ENCODE assay signal across 8 mouse cellular contexts in the genomic region with DNA sequence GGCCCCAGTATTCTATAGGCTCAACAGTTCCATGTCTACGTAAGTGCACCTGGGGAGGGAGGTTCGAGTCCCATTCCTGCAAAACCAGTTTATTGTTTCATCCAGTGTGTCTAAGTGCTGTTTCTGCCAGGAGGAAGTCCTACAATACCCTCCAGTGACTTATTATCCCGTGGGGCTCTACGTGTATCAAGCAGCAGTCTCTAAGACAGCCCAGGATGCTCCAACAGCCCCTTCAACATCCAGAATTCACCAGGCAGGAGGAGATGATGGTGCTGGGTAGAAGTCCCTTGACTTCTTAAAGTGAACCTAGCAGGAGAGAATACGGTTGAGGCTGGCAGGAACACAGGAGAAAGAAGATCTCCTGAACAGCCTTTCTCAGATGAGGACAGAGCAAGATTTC. TPM values are rescaled to one million over a fixed set of nuclear protein-coding genes. Genes with fewer than 3 reads are reported as not detected.
DNase-seq lines count a peak whose midpoint lies in the region; ATAC-seq and TF ChIP-seq lines count a peak whose summit lies in the region.

No protein-coding gene starts in this region.

- H3K36me3 ChIP-seq in kidney, adult 2 months (ENCODE audit: control insufficient read depth, insufficient read depth, low read length): no peaks in the 10 kb centered on the region
- H3K36me3 ChIP-seq in hindbrain, embryonic 14.5 days (replicated peaks; ENCODE audit: control insufficient read depth, insufficient read depth): no peaks in the 10 kb centered on the region
- no peaks in the 10 kb centered on the region for H3K36me3 ChIP-seq in midbrain, embryonic 13.5 days

- no peak overlapping the region for H3K27ac ChIP-seq in kidney, adult 2 months (ENCODE audit: insufficient read depth, low read depth, low read length)
- H3K27ac ChIP-seq in brown adipose tissue, adult 24 weeks (replicated peaks; ENCODE audit: low read depth, low read length): no peak overlapping the region
- no peak overlapping the region for H3K27ac ChIP-seq in hindbrain, embryonic 14.5 days
- H3K27ac ChIP-seq in midbrain, embryonic 13.5 days: no peak overlapping the region

- WGBS in kidney, adult 2 months: 41% methylated on average over 5 of the region's 5 CpGs
- 43% methylated on average over 5 of the region's 5 CpGs for WGBS in hindbrain, embryonic 14.5 days
- WGBS in midbrain, embryonic 13.5 days: 49% methylated on average over 5 of the region's 5 CpGs

- no peak for TF ChIP-seq CTCF in kidney, adult 2 months (conservative IDR thresholded peaks at IDR 0.05; ENCODE audit: insufficient read depth, insufficient read length, low read depth, low read length)

- no peak for DNase-seq in kidney, adult 2 months
- DNase-seq in kidney, adult 11 months: no peak
- DNase-seq in hindbrain, embryonic 14.5 days (ENCODE audit: low spot score): no peak
- DNase-seq in adrenal gland, postnatal 10 days: no peak
- DNase-seq in thymus, postnatal 4 days: no peak
- DNase-seq in frontal cortex, postnatal 36 days (ENCODE audit: low spot score in 2 of 2): no peak

- H3K4me1 ChIP-seq in kidney, adult 2 months (ENCODE audit: control insufficient read depth, insufficient read depth, low read length): peaks cover 18% of the 10 kb centered on the region
- no peaks in the 10 kb centered on the region for H3K4me1 ChIP-seq in brown adipose tissue, adult 24 weeks (ENCODE audit: control insufficient read depth, insufficient read depth, insufficient read length, low read length)
- H3K4me1 ChIP-seq in hindbrain, embryonic 14.5 days (replicated peaks; ENCODE audit: control insufficient read depth, insufficient read depth, low read length): peaks cover 5% of the 10 kb centered on the region; the same call in 1 of the 2 replicates
- peaks cover 11% of the 10 kb centered on the region for H3K4me1 ChIP-seq in midbrain, embryonic 13.5 days (replicated peaks)

- peak overlapping the region; percentile 75 for H3K9ac ChIP-seq in hindbrain, embryonic 14.5 days
- H3K9ac ChIP-seq in midbrain, embryonic 13.5 days (replicated peaks): peak overlapping the region; percentile 84

- H3K4me2 ChIP-seq in hindbrain, embryonic 14.5 days (replicated peaks): peak overlapping the region; percentile 96
- peak overlapping the region; percentile 97 for H3K4me2 ChIP-seq in midbrain, embryonic 13.5 days (replicated peaks)

- no peak for TF ChIP-seq POLR2A in kidney, adult 2 months (IDR thresholded peaks at IDR 0.05; ENCODE audit: low read depth, low read length)

- no peak for ATAC-seq in hindbrain, embryonic 14.5 days (ENCODE audit: low FRiP score)
- ATAC-seq in midbrain, embryonic 13.5 days: no peak

- no peaks in the 10 kb centered on the region for H3K27me3 ChIP-seq in kidney, adult 2 months (replicated peaks; ENCODE audit: control insufficient read depth, insufficient read depth, low read length)
- H3K27me3 ChIP-seq in hindbrain, embryonic 14.5 days (ENCODE audit: control insufficient read depth, insufficient read depth, low read length): peaks cover 4% of the 10 kb centered on the region; the same call in 1 of the 2 replicates
- peaks cover 43% of the 10 kb centered on the region for H3K27me3 ChIP-seq in midbrain, embryonic 13.5 days

- no peaks in the 10 kb centered on the region for H3K9me3 ChIP-seq in hindbrain, embryonic 14.5 days (ENCODE audit: control insufficient read depth, low read length)
- H3K9me3 ChIP-seq in midbrain, embryonic 13.5 days: no peaks in the 10 kb centered on the region

- H3K4me3 ChIP-seq in kidney, adult 2 months (ENCODE audit: insufficient read depth, low read depth, low read length): peak overlapping the region; percentile 79
- H3K4me3 ChIP-seq in brown adipose tissue, adult 24 weeks (ENCODE audit: insufficient read depth, low read depth, low read length): peak overlapping the region; percentile 91
- peak overlapping the region; percentile 54 for H3K4me3 ChIP-seq in hindbrain, embryonic 14.5 days (replicated peaks; ENCODE audit: low read length)
- H3K4me3 ChIP-seq in midbrain, embryonic 13.5 days (replicated peaks): peak overlapping the region; percentile 68

RNA-seq across cellular contexts. Expression of gene Tns3, which starts 0.5 kb away (rescaled TPM):
- polyA plus RNA-seq in kidney, adult 2 months (2012; rRNA removed): 63.7 and 70.5 TPM in 2 replicates
- 3.0 TPM in 2 replicates for polyA plus RNA-seq in brown adipose tissue, adult 24 weeks (2012; ENCODE audit: insufficient read depth, insufficient read length, missing spikeins)
- polyA plus RNA-seq in hindbrain, embryonic 14.5 days (2014; fragmentation: Nextera tagmentation; extraction: Ambion mirVana): 6.0 and 6.8 TPM in 2 replicates
- 4.4 TPM in 2 replicates for polyA plus RNA-seq in midbrain, embryonic 13.5 days (2015; fragmentation: Nextera tagmentation; extraction: Ambion mirVana)
- total RNA-seq in adrenal gland, postnatal 10 days (2021): 10 to 100 TPM; 36.5 to 38.5 TPM
